Mouse (Mus musculus) heart, postnatal 25 days (tissue): ENCODE results near the gene Tmprss9. TPM values are rescaled to one million over a fixed set of nuclear protein-coding genes. Genes with fewer than 3 reads are reported as not detected.
A peak's percentile ranks its signal among the peaks of the same experiment; 100 is the strongest.

ENCODE experiments used
- DNase-seq: peaks from one replicate; pipeline ENCODE4 v3.0.0; 2022; ENCODE audit warnings: low spot score
- intact Hi-C: fragments of 180-260 bp; cut with DNase I; formaldehyde crosslinking; loops from one replicate; pipeline ENCODE4 v1.15.1; 2025
- total RNA-seq, 2 experiments: library from RNA; stranded (reverse); gene quantifications; 2 replicates each; pipeline ENCODE4 v1.2.3; 2021

Tmprss9 gene
- total RNA-seq, 2 experiments from 2014 or later = not detected

DNA sequence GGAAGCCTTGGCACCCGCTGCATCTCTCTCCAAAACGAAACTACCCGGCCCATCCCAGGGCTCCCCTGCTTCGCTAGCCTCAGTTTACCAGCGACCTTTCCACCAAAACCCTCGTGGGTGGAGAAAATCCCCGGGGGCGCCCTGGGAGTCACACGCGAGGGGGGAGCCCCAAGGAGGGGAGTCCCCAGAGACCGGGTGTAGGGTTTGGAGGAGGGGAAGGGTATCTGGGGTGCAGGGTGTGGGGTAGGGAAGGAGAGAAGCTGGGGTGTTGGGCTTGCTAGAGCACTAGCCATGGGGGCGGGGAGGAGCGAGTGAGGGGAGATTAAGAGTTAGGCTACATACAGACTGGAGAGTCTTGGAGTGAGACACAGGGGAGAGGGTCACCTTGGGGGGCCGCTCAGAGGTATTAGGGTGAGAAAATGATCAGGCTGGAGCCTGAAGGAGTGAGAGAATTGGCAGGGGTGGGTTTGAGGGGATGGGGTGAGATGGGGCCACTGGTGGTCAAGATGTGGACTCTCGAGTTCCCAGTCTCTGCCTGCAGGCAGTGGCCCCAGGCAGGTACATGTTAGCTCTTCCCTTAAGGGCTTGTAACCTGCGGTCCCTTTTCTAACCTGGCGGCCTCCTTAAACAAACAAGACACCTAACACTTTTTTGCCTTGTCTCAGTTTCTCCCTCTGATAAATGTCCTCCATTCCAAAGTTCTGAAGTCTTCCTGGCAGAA is 61.2 kb downstream of the Tmprss9 start:
- intact Hi-C loops = no loop called here
- DNase-seq = no peak

DNA sequence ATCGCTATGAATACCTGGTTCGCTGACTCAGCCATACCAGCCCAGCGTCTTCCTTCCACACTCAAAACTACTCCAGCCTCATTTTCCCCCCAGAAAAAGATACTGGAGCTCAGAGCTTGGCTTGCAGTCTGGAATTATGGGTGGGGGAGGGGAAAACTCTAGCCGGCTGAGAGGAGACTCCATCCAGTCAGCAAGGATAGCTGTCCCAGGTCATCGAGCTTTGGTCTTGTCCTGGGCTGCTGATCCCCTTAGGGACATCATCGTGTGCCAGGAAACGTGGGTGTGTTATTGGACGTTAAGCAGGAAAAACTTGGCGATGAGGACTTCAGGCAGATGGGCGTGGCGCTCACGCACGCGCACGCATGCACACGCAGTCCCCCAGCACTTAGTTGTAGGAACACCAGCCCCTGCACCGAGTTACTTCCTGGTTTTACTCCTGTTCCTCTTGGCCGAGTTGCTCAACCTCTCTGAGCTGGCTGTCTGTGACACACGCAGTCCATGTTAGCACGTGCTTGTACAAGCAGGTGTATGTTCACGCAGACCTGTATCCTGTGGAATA is 61.9 kb downstream of the Tmprss9 start:
- intact Hi-C loops = no loop called here
- DNase-seq = no peak

DNA sequence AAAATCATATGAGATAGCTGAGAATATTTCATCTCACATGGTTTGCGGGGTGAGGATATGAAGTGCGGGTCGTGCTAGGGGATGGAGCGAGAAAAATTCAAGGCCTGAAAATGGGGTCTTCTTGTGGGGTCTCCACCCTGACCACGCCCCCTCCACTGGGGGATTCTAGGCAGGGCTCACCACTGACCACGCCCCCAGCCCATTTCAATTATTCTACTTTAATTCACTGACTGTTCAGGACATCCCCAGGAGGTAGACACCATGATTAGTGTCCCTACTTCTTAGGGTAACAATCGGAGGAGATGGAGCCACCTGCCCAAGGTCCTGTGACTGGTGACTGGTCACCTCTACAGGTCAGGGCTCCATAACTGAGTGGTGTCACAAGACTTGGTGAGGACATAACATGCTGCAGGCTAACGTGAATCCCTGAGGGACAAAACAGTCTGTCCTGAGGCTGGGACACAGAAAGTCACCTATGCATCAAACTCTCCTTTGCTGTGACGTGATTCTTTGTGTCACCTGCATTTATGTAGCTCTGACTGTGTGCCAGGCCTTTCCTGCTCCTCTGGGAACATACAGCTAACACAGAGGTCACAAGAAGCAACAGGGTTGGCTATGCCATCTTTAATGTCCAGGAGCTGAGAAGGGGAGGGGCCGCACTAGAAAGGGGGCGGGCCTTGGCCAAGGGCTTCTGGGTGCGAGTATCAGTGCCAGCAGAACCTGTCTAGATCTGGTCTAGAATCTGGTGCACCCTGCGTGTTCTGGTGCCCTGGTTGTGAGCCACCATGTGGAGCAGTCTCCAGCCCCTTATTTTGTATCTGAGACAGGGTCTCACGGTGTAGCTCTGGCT is 62.7 kb downstream of the Tmprss9 start:
- intact Hi-C loops = no loop called here
- no peak for DNase-seq

DNA sequence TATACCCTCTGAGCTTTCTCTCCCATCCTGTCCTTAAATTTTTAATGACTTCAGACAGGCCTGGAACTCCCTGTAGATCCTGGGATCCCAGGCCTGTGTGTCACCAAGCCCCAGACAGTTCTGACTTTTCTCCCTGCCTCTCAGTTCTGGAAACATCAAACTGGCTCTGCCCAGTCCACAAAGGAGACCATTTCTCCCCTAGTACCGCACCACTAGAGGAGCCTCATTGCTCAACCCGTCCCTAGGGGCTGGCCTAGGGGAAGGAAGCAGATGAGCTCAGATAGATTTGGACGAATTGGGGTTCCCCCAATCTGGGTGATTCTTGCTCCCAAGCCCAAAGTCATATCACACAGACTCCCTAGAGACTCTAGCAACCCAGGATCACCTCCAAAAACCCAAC is 63.6 kb downstream of the Tmprss9 start:
- intact Hi-C loops = no loop called here
- no peak for DNase-seq

DNA sequence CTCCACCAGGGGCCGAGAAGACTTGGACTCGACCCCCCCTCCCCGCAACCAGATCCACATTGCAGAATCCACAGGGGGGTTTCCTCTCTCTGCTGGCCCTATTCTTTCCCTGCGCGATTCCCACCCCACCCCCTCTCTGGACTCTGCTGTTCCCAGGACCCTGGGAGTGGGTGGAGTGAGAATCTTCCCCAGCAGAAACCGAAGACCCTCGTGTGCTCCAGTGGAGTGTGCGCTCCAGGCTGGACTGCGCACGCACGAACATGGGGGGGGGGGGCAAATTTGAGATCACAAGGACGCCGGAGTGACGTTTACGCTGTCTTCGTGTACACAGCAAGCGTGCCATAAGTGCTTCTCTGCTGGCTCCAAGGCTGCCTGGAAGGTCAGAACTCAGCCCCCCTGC is 64.0 kb downstream of the Tmprss9 start:
- intact Hi-C loops = no loop called here
- DNase-seq = no peak

DNA sequence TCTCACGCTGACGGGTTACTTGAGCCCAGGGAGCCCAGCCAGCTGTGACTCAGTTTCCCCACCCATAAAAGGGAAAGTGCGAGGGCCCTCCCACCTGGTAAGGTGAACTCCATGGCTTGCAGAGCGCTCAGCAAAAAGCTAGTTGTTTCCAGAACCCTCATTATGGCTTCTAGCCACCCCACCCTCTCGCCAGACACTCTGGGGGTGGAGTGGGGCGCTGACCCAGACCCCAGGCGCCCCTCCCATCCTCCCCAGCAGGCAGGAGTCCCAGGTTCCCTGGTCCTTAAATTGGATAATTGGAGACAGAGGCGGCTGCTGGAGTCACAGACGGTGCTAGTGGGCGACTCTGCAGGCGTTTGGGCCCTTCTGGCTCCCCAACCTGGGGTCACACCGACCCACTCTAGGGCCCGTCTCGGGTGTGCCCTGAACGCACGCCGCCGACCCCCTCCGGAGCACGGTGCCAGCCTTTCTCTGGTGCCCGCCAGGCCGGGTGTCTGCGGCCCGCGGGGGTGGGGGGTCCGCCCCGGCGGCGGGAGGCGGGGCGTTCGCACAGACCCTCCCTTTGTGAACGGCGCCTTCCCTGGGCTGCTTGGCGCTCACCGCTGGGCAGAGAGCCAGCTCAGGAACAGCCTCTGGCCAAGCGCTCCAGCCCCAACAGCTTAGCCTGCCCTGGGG is 64.6 kb downstream of the Tmprss9 start:
- no peak for DNase-seq
- intact Hi-C loops = no loop called here

DNA sequence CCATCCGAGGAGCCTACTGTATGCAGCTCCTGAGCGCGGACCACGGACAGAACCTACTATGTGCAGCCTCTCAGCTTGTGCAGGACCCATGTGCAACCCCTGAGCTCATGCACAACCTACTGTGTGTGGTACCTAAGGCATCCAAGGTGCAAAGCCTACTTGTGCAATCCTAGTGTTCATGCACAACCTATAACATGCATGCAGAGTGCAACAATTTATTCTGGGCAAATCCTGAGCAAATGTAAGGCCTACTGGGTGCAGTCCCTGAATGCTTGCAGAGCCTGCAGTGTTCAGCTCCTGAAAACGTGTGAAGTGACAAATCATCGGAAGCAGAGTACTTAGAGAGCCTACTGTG is 65.1 kb downstream of the Tmprss9 start:
- intact Hi-C loops = no loop called here
- no peak for DNase-seq

DNA sequence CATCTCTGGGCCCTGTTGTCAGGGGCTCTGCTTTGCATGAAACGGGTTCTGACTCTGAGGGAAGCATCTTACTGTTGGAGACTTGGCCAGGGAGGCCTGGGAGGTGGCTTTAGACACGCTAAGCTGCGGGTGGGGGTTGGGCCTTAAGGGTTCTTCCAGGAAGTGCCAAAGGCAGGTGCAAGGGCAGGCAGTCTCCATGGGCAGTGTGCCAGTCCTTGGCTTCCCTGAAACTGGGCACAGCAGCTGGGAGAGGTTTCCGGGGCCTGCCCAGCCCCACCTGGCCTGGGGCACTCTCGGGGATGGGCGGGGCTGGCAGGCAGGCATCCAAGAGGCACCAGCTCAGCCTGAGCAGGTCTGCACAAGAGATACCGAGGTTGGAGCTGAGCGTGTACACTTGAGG is 66.0 kb downstream of the Tmprss9 start:
- no peak for DNase-seq
- intact Hi-C loops = no loop called here

DNA sequence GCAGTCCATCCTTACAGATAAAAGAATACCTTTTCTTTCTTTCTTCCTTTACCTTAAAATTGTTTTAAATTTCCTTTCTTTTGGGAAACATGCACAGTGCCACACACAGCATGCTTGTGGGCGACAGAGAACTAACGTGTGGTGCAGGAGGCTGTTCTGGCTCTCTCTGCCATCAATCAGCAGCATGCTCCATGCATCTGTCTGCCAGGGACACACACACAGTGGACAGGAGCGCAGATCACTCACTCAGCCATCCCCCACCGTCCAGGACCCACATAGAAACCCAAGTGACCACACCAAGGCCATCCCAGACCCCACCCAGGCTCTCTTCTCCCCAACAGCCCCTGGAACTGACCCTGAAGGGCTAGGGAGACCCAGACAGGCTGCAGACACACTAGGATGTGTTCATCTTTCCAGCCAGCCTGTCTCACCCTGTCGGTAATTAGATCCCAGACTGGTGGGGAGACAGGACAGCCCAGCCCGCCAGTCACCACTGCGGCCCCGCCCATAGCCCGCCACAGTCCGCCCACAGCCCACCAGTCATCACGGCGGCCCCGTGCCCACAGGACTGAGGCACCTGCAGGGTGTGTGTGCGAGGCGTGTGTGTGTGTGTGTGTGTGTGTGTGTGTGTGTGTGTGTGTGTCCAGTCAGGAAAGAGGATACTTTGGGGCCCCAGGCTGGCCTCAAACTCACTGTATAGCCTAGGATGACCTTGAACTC is 67.3 kb downstream of the Tmprss9 start:
- no peak for DNase-seq
- intact Hi-C loops = no loop called here

DNA sequence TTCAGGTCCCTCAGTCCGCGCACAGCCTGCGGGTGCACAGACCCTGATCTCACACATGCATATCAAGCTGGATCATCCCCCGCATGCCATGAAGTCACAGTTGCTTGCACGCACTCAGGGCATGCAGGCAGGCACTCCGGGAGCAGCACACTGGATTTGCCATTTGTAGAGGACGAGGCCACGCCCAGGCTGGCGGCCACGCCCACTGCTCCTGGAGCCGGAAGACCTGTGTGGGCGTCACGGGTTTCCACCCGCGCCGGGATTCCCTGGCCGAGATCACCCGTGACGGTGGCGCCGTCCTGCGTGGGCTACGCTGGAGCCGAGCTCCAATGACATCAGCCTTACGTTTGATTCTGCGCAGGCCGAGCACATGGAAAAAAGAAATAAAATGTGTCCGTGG is 68.0 kb downstream of the Tmprss9 start:
- intact Hi-C loops = no loop called here
- DNase-seq = peak; percentile 75

DNA sequence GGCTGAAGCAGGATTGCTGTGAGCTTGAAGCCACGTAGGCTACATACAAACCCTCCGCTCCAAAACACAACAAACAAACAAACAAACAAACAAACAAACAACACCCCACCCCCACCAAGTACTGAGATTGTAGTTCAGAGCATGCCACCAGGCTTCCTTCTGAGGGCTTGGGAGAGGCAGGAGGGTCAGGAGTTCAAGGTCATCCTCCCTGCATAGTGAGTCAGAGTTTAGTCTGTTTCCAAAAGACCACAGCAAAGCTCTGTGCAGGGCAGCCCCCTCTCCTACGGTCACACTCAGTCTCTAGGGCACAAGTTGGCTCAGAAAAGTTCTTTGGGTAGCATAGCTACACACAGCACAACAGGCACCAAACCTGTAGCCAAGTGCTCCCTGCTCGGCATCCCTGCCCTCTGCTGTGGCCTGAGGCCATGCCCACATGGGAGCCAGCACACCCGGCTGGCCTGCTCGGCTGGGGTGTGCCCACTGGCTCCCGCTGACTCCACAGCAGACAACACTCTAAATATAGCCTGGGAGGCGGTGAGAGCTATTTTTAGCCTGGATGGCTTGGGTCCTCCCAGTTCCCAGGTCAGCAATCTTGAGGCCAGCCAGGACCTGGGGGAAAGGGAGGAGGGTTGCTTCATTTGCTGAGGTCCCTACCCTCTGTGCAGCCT is 68.8 kb downstream of the Tmprss9 start:
- intact Hi-C loops = no loop called here
- DNase-seq = peak; percentile 74

DNA sequence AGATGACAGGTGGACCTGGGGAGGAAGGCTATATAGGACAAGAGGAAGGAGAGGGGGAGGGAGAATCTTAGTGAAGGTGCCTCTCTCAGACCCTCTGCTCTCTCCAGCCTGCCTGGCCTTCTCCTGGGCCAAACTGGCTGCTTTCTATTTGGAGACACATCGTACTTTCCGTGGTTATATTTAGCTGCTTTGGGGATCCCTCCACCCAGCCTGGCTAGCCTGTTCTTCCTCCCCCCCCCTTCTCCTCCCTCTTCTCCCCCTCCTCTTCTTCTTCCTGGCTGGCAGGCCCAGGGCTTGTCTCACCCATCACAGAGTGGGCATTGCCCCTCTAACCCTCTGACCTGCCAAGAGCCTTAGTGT is 69.3 kb downstream of the Tmprss9 start:
- DNase-seq = no peak
- intact Hi-C loops = no loop called here

DNA sequence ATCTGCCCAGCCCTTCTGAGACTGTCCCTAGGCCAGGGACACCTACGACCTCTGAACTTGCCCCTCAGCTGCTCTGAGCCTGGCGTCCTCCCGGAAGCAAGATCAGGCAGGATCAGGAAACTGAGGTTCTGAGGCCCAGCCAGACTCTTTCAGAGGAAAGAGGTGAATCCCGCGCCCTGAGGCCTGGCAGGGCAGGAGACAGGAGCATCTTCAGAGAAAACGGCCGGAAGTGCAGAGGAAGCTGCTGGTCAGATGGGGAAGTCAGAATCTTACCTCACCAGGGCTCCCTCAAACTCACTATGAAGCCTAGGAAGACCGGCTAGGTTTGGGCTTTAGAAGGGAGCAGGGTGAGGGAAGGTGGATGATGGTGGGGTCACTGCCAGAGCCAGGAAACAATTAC is 71.3 kb downstream of the Tmprss9 start:
- DNase-seq = no peak
- intact Hi-C loops = no loop called here

DNA sequence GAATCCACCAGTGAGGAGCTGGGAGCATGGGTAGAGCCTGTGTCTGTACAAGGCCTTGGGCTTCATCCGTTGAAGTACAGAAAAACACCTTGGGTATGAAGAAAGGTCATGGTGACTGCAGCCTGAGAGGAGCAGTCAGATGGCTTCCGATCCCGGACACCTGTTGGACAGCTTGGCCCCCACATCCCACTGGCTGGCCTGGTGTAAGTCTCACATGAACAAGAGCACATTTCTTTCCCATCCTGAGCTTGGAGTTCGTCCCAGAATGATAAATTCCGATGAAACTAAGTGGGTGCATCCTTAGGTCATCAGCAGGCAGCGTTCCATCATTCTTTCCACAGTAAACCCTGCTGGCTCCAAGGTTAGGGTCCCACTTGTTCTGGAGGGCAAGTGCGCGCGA is 72.1 kb downstream of the Tmprss9 start:
- intact Hi-C loops = no loop called here
- no peak for DNase-seq

DNA sequence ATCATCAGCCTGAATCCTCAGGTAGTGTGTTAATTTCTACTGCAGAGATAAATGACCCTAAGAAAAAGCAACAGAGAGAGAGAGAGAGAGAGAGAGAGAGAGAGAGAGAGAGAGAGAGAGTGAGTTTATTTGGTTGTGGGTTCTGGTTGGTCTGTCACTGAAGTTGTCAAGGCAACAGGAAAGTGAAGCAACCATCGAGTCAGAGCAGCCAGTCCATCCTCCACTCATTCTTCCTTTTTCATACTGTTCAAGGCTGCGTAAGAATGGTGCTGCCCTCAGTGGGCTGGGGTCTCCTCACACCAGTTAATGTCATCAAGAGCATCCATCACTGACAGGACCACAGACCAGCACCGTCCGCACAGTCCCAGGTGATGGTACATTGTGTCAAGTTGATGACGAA is 72.6 kb downstream of the Tmprss9 start:
- intact Hi-C loops = no loop called here
- no peak for DNase-seq

DNA sequence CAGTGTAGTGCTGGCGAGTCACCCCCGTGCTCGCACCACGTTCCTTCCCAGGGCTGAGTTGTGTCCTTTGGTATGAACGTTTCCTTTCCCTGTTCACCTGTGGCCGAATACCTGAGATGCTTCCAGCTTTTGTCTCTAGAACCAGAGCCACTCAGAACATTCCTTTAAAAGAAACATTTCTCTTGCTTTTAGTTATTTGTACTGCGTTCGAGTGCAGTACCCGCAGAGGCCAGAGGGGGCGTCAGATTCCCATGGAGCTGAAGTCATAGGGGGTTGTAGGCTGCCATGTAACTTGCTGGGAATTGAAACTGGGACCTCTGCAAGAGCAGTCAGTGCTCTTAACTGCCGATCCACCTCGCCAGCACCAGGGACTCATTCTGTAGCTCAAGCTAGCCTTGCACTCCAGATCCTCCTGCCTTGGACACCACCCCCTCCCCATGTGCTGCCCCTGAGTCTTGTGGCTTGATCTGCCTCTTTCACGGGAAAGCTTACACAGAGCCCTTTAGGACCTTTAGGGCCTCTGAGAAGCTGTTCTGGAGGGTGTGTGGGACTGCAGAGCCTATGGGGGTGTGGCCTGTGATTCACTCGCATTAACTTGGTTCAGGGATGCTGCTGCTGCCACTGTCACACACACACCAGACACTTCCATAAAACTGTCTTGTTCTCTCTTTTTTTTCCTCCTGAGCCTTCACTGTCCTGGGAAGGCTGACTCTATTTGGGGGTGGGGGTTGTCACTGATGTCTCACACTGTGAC is 75.2 kb downstream of the Tmprss9 start:
- DNase-seq = no peak
- intact Hi-C loops = no loop called here

DNA sequence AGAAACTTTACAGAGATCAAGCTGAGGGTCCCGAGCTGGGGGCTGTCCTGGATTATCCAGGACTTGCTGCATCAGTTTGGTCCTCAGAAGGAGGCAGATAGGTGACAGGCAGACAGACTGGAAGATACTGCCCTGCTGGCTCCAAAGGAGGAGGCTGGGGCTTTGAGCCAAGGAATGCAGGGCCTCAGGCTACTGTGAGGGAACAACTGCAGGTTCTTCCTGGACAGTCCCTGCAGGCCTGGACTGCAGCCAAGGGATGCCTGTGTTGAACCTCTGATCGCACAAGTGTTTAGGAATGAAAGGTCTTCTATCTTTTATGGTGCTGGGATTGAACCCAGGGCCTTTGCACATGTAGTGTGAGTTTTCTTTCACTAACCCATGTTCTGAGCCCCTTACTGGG is 76.2 kb downstream of the Tmprss9 start:
- no peak for DNase-seq
- intact Hi-C loops = no loop called here

DNA sequence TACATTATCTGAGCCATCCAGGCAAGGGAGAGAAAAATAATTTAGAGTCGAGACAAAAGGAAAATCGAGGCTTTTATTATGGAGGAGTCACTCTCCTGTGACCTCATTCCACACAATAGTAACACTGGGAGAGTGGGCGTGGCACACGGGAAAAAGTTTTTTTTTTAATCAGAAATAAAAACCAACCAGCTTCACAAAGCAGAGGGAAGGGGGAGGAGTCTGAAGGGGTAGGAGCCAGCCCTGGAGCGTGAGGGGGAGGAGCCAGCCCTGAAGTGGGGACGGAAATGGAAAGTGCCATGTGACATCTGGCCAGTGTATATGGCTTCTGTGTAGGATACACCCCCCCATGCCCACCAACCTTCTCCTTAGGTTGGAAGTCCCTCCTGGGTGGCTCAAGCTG is 76.9 kb downstream of the Tmprss9 start:
- no peak for DNase-seq
- intact Hi-C loops = no loop called here

DNA sequence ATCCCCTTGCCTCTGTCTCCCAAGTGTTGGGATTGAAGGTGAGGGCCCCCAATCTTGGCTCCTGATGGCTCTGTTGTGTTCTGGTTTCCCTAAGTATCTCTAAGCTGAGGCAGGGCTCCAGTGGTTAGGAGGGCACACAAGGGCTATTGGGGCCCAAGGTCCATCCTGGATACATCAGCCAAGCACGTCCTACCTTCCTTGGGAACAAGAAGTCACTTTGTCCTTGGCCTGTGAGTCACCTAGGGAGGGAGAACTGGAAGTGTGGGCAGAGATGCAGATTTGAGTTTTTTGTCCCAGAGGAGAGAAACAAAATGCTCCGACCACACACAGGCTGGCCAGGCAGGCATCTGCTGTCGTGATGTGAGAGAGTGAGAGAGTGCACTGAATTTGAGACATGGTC is 77.4 kb downstream of the Tmprss9 start:
- no peak for DNase-seq
- intact Hi-C loops = no loop called here
